Mouse (Mus musculus): Measurements from ENCODE around the gene Emid1.

Emid1 gene

DNA sequence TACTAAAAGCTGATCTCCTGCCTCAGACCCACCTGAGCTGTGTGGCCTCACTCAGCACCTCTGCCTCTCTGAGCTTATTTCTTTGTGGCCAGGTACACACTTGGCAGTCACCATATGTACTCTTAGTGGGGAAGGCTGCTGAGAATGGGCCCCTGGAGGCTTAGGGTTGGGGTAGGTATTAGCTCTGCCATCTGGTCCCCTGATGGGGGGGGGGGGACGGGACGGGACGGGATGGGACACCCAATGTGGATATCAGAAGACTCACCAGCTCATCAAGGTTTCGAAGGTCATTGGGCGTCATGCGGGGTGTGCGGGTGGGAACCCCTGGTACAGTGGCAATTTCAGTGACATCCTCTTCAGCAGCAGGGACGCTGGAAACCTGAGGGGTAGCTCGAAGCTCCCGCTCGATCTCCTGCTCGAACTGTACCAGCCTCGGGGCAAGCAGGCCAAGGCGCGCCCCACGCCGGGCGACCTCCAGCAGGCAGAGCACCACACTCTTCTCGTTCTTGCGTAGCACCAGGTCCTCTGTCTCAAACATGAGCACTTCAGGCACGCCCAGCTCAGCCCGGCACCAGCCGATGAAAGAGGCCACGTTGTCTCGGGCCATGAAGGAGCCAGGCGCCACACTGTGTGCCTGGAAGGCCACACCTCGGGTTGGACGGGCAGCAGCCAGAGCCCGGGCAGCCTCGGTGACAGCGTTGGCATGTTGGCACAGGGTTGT lies 88.3 kb downstream of the Emid1 start:
- no peak for DNase-seq (ENCODE audit: low spot score in 2 of 2)

- DNase-seq (ENCODE audit: low spot score in 2 of 2), result no peak
Observed at GRCm38 (mm10) chr11:5062860-5063505, 89.1 kb downstream of the Emid1 start.

- no peak for DNase-seq (ENCODE audit: low spot score in 2 of 2)
Observed at GRCm38 (mm10) chr11:5062326-5062725, 89.7 kb downstream of the Emid1 start.

GRCm38 (mm10) chr11:5061413-5062139 lies 90.5 kb downstream of the Emid1 start:
- peak; percentile 66 to 67 for DNase-seq (ENCODE audit: low spot score in 2 of 2)

- no peak for DNase-seq (ENCODE audit: low spot score in 2 of 2)
Observed at GRCm38 (mm10) chr11:5060756-5061412, 91.2 kb downstream of the Emid1 start.

- peak in 1 of 2 experiments; percentile 30 for DNase-seq (ENCODE audit: low spot score in 2 of 2)
Observed at GRCm38 (mm10) chr11:5059704-5060156, 92.3 kb downstream of the Emid1 start.

DNA sequence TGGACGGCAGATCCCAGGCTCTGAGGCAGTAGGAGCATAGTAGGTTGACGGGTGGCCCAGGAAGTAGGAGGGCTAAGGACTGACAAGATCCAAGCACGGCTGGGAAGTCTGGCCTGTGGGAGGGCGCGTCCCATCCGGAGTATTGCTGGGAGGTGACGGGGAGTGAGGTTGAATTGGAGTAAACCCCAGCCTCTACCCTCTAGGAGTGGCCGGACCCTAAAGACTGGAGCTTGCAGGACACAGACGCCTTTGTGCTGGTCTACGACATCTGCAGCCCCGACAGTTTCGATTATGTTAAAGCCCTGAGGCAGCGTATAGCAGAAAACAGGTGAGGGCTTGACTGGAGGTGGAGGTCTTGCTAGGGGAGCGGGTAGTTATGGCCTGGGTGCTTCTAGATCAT lies 92.8 kb downstream of the Emid1 start:
- no peak for DNase-seq (ENCODE audit: low spot score in 2 of 2)

DNA sequence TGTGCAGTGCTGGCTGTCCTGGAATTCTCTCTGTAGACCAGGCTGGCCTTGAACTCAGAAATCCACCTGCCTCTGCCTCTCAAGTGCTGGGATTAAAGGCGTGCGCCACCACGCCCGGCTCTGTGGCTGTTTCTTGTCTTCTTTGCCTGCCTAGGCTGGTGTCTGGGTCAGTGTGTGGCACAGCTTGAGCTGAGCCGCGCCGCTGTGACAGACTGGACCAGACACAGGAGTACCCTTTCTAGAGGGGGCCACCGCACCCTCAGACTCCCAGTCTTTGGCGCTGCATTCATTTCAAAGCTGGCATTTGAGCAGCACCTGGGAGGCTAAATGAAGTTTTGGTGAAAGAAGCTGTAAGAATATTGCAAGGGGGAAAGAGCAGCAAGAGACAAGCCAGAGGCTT lies 93.3 kb downstream of the Emid1 start:
- no peak for DNase-seq (ENCODE audit: low spot score in 2 of 2)

GRCm38 (mm10) chr11:5057856-5058641 lies 94.0 kb downstream of the Emid1 start, which contains the start of gene Rasl10a:
Gene Rasl10a (plus strand): TSS chr11:5058128.
- peak; percentile 79 to 84 for DNase-seq (ENCODE audit: low spot score in 2 of 2)

GRCm38 (mm10) chr11:5057541-5057855 lies 94.6 kb downstream of the Emid1 start:
- no peak for DNase-seq (ENCODE audit: low spot score in 2 of 2)

DNA sequence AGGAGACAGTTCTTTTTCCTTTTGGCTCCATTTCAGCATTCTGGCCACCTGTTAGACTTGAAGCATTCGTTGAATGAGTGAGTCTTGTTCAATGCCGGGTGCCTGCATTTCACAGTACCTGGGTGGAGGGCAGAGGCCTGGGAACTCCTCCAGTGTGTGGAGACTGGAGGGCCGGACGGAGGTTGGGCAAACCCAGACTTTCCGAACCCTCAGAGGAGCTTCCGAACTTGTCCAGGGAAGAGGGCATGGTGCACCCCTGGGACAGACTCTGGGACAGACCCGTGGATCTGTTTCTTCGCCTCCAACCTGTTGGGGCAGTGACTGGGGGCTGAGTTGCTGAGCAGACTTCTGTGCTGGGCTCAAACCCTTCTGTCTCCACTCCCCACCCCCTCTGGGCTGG lies 95.0 kb downstream of the Emid1 start:
- no peak for DNase-seq (ENCODE audit: low spot score in 2 of 2)
